Mouse (Mus musculus) liver, adult 2 months (tissue): ENCODE results near the gene Gm21915. TPM values are rescaled to one million over a fixed set of nuclear protein-coding genes. Genes with fewer than 3 reads are reported as not detected.
A peak's percentile ranks its signal among the peaks of the same experiment; 100 is the strongest.

Source experiments
- DNase-seq: peaks from one replicate; pipeline ENCODE4 v3.0.0-alpha.2; 2011; ENCODE audit warnings: low read depth, low spot score; ENCODE audit errors: extremely low read depth
- H3K27ac ChIP-seq: fragments of 200-500 bp; replicated peaks from 2 replicates; pipeline ENCODE4 v1.5.1; 2012; ENCODE audit warnings: low read depth, mild to moderate bottlenecking, control low read depth, inconsistent platforms, low read length; ENCODE audit not compliant: insufficient read depth
- H3K27me3 ChIP-seq: fragments of 200-500 bp; 2 replicates; pipeline ENCODE4 v1.6.1; 2012; ENCODE audit warnings: mild to moderate bottlenecking, moderate library complexity, low read length, inconsistent platforms; ENCODE audit not compliant: control insufficient read depth, insufficient read depth
- H3K36me3 ChIP-seq: fragments of 200-500 bp; 2 replicates; pipeline ENCODE4 v1.6.1; 2012; ENCODE audit warnings: low read length, inconsistent platforms; ENCODE audit not compliant: control insufficient read depth, insufficient read depth
- H3K4me1 ChIP-seq: fragments of 200-500 bp; 2 replicates; pipeline ENCODE4 v1.6.1; 2011; ENCODE audit warnings: low read length; ENCODE audit not compliant: control insufficient read depth, insufficient read depth
- H3K4me3 ChIP-seq: fragments of 200-500 bp; 2 replicates; pipeline ENCODE4 v1.5.1; 2011; ENCODE audit warnings: low read depth, mild to moderate bottlenecking, control low read depth, low read length, moderate library complexity; ENCODE audit not compliant: insufficient read depth
- H3K79me2 ChIP-seq: fragments of 200-500 bp; 2 replicates; pipeline ENCODE4 v1.6.1; 2012; ENCODE audit warnings: inconsistent platforms, mild to moderate bottlenecking, low read length, moderate library complexity; ENCODE audit not compliant: control insufficient read depth, insufficient read depth
- H3K9ac ChIP-seq: fragments of 200-500 bp; 2 replicates; pipeline ENCODE4 v1.6.1; 2012; ENCODE audit warnings: low read depth, mild to moderate bottlenecking, control low read depth, inconsistent platforms, low read length
- CTCF ChIP-seq: fragments of 200-500 bp; IDR thresholded peaks from 2 replicates; pipeline ENCODE4 v1.5.1; 2011; ENCODE audit warnings: low read depth, low read length, control low read depth
- POLR2A ChIP-seq: fragments of 200-500 bp; IDR thresholded peaks from 2 replicates; pipeline ENCODE4 v1.6.1; 2011; ENCODE audit warnings: low read length, control low read depth; ENCODE audit not compliant: insufficient read depth; ENCODE audit errors: extremely low read depth
- WGBS: fragments of 180-500 bp; shearing (Covaris S2); methylation state at CpG from one replicate; pipeline ENCODE4 v1.1.7; 2018; 5-methylcytosine and 5-hydroxymethylcytosine counted together
- polyA plus RNA-seq: library from polyadenylated mRNA; depleted of rRNA; stranded (reverse); fragments of >200 nt; gene quantifications from 2 replicates; pipeline ENCODE4 v1.2.3, GENCODE M21; 2012
- total RNA-seq: library from RNA; depleted of rRNA; stranded (reverse); fragments of >200 nt; gene quantifications from 2 replicates; pipeline ENCODE4 v1.2.3, GENCODE M21; 2014

Gene Gm21915
- total and polyA plus RNA-seq, 2 experiments, result not detected

DNA sequence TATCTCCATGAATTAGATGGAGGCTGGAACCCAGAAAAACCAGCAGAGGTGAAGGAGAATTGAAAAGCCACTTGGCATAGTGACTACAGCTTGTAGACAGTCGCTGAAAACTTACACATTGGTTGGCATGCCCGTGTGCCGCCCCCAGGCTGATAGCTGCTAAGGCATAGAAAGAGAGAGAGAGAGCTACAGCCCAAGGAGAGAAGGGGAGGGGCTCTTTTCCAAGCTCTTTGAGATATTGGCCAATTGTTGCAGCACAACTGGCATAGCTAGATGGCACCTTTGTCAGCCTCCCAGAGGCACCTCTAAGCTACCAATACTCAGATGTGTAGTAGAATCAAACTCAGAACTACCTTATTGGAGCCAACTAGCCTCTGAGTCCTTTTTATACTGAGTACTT lies 17.1 kb downstream of the Gm21915 start:
- TF ChIP-seq CTCF, result no peak
- no peak for TF ChIP-seq POLR2A
- Histone ChIP-seq H3K4me1 (no peaks in the 10 kb centered on the region), H3K9ac (no peak overlapping the region), H3K27me3 (peaks cover 8% of the 10 kb centered on the region; the same call in 1 of the 2 replicates), H3K27ac (no peak overlapping the region), H3K4me3 (no peak overlapping the region), H3K79me2 (no peaks in the 10 kb centered on the region), H3K36me3 (no peaks in the 10 kb centered on the region)
- no peak for DNase-seq
- WGBS, result 66% methylated on average over 3 of the region's 3 CpGs

DNA sequence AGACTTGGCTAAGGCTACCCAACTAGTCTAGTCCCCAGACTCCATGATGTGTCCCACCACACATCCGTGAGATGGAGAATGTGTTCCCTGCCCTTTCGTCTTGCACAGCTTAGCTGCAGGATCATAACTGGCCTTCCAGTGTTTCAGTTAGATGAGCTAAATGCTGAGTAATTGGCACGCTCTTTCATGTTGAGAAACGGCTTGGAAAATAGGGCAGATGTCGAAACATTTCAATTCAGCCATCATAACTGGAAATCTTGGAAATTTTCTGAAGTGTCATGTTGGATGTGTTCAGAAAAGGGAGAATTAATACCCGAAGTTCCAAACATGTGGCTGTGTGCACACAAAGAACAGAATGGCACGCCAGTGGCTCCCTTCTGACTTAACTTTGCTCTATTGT lies 20.1 kb downstream of the Gm21915 start:
- peak; percentile 46 for DNase-seq
- Histone ChIP-seq H3K4me1 (no peaks in the 10 kb centered on the region), H3K9ac (no peak overlapping the region), H3K36me3 (no peaks in the 10 kb centered on the region), H3K4me3 (no peak overlapping the region), H3K27me3 (peaks cover 8% of the 10 kb centered on the region; the same call in 1 of the 2 replicates), H3K27ac (no peak overlapping the region), H3K79me2 (no peaks in the 10 kb centered on the region)
- no peak for TF ChIP-seq POLR2A
- TF ChIP-seq CTCF, result no peak
- WGBS, result 70% methylated on average over 7 of the region's 7 CpGs

DNA sequence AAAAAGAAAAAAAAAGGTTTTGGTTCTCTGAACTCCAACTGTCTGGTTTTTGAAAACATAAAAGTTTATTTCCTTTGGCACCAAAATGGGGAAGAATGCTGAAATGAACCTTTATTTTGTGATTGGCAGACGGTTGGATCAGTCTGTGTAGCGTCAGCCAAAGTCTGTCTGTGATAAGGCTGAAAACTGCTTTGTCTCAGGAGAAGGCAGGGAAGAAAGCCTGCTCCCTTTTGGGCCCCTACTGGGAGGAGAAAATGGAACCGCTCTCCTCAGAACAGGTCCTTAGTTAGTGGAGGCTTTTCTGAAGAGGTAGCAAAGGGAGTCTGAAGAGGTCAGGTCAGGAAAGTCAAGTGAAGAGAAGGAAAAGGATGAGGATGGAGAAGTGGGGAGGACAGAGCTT lies 22.6 kb downstream of the Gm21915 start:
- no peak overlapping the region for H3K9ac ChIP-seq
- H3K79me2 ChIP-seq, result no peaks in the 10 kb centered on the region
- H3K36me3 ChIP-seq, result no peaks in the 10 kb centered on the region
- H3K4me1 ChIP-seq, result no peaks in the 10 kb centered on the region
- DNase-seq, result no peak
- H3K27ac ChIP-seq, result no peak overlapping the region
- H3K27me3 ChIP-seq, result no peaks in the 10 kb centered on the region
- no peak overlapping the region for H3K4me3 ChIP-seq
- WGBS, result 62% methylated on average over 3 of the region's 3 CpGs
- TF ChIP-seq POLR2A (no peak), CTCF (no peak)

DNA sequence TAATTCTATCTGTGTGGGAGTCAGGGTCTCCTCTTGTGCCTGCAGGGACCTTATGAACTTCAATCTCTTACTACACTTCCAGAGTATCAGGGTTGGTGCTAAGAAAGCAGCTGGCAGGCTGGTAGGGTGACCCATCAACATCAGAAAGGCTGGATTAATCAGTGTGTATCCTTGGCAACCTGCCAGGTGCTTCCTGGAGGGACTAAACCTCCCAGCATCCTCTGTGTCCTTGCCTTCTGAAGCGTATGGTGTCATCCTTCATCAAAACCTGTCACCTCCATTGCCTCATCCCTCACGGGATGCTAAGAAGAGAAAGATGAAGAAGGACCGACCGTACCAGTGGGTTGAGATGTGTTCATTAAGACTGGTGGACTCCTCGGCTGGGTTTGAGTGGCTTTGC lies 23.4 kb downstream of the Gm21915 start:
- Histone ChIP-seq H3K27ac (no peak overlapping the region), H3K27me3 (no peaks in the 10 kb centered on the region), H3K4me1 (no peaks in the 10 kb centered on the region), H3K9ac (no peak overlapping the region), H3K4me3 (no peak overlapping the region), H3K79me2 (no peaks in the 10 kb centered on the region), H3K36me3 (no peaks in the 10 kb centered on the region)
- DNase-seq, result no peak
- WGBS, result 69% methylated on average over 5 of the region's 5 CpGs
- TF ChIP-seq CTCF (no peak), POLR2A (no peak)

DNA sequence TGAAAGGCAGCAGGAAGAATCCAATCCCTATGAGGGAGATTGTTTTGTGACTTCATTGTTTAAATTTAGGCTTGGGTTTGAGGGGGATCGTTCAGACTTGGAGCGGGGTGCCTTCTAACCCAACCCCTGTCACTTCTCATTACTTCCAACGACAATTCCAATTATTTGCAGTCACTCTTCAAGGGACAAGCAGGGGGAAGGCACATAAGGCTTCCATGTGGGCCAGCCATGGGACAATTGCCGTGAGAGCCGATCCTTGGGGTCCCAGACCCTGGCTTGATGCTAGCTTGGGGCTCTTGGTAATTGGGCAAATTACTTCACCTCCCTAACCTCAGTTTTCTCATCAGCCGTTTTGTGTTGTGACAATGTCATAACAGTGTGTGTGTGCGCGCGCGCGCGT lies 23.9 kb downstream of the Gm21915 start:
- TF ChIP-seq POLR2A (no peak), CTCF (no peak)
- Histone ChIP-seq H3K4me1 (no peaks in the 10 kb centered on the region), H3K27ac (no peak overlapping the region), H3K4me3 (no peak overlapping the region), H3K79me2 (no peaks in the 10 kb centered on the region), H3K9ac (no peak overlapping the region), H3K27me3 (no peaks in the 10 kb centered on the region), H3K36me3 (no peaks in the 10 kb centered on the region)
- DNase-seq, result no peak
- WGBS, result 90% methylated on average over 12 of the region's 12 CpGs

DNA sequence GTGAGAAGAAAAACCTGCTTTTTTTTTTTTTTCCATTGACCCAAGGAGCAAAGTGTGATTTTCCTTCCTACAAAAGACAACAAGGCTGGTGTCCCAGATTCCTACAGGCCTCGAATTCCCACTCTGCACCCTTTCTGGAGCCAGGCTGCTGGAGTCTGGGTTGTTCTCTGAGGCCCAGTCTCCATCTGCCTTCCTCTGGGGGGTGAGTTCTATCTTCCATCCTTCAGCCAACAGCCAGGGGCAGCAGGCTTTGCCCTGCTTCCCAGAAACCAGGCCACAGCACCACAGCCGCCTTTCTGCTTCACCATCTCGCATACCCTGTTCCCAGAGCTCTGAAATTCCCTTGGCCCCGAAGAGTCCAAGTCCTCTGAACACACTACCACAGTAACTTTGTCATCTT lies 25.7 kb downstream of the Gm21915 start:
- no peak overlapping the region for H3K4me3 ChIP-seq
- no peak for DNase-seq
- H3K79me2 ChIP-seq, result no peaks in the 10 kb centered on the region
- no peak overlapping the region for H3K9ac ChIP-seq
- no peak for TF ChIP-seq CTCF
- TF ChIP-seq POLR2A, result no peak
- 90% methylated on average over 4 of the region's 4 CpGs for WGBS
- H3K27ac ChIP-seq, result no peak overlapping the region
- no peaks in the 10 kb centered on the region for H3K36me3 ChIP-seq
- H3K4me1 ChIP-seq, result no peaks in the 10 kb centered on the region
- H3K27me3 ChIP-seq, result no peaks in the 10 kb centered on the region
